Mouse (Mus musculus): ENCODE measurements around the gene Fam78b. TPM values are rescaled to one million over a fixed set of nuclear protein-coding genes. Genes with fewer than 3 reads are reported as not detected.

Gene Fam78b
- polyA plus RNA-seq, 2 experiments = 0.07 TPM; not detected in 1

GRCm38 (mm10) chr1:167126292-167126691 lies 125.1 kb downstream of the Fam78b start:
- no peak overlapping the region for H3K9ac ChIP-seq (replicated peaks)
- no peaks in the 10 kb centered on the region for H3K36me3 ChIP-seq (replicated peaks; ENCODE audit: control insufficient read depth, insufficient read depth, low read depth)
- H3K4me3 ChIP-seq (ENCODE audit: insufficient read depth in 1 of 2, low read depth in 2 of 2, low read length in 2 of 2) = no peak overlapping the region
- DNase-seq (ENCODE audit: low read depth in 3 of 3, low spot score in 3 of 3) = no peak
- no peak overlapping the region for H3K4me2 ChIP-seq (ENCODE audit: low read depth)
- TF ChIP-seq CTCF (IDR thresholded peaks at IDR 0.05; ENCODE audit: low read depth) (no peak), EP300 (IDR thresholded peaks at IDR 0.05; ENCODE audit: low read depth) (no peak)
- no peaks in the 10 kb centered on the region for H3K4me1 ChIP-seq (replicated peaks; ENCODE audit: control insufficient read depth in 2 of 2, insufficient read depth in 2 of 2, low read length in 1 of 2)
- no peak overlapping the region for H3K27ac ChIP-seq
- WGBS (ENCODE audit: insufficient replicate concordance) = 44% methylated on average over 4 of the region's 4 CpGs
- no peaks in the 10 kb centered on the region for H3K27me3 ChIP-seq (ENCODE audit: control insufficient read depth, insufficient read depth, low read length)
- no peak for ATAC-seq (ENCODE audit: insufficient read depth)
- H3K9me3 ChIP-seq (ENCODE audit: control insufficient read depth, low read length) = no peaks in the 10 kb centered on the region

- no peaks in the 10 kb centered on the region for H3K36me3 ChIP-seq (replicated peaks; ENCODE audit: control insufficient read depth, insufficient read depth, low read depth)
- H3K9me3 ChIP-seq (ENCODE audit: control insufficient read depth, low read length) = no peaks in the 10 kb centered on the region
- H3K4me1 ChIP-seq (replicated peaks; ENCODE audit: control insufficient read depth in 2 of 2, insufficient read depth in 2 of 2, low read length in 1 of 2) = no peaks in the 10 kb centered on the region
- no peak overlapping the region for H3K4me3 ChIP-seq (ENCODE audit: insufficient read depth in 1 of 2, low read depth in 2 of 2, low read length in 2 of 2)
- no peak for DNase-seq (ENCODE audit: low read depth in 3 of 3, low spot score in 3 of 3)
- H3K4me2 ChIP-seq (ENCODE audit: low read depth) = no peak overlapping the region
- no peak for TF ChIP-seq EP300 (IDR thresholded peaks at IDR 0.05; ENCODE audit: low read depth)
- no peak for TF ChIP-seq CTCF (IDR thresholded peaks at IDR 0.05; ENCODE audit: low read depth)
- no peak overlapping the region for H3K9ac ChIP-seq (replicated peaks)
- no peaks in the 10 kb centered on the region for H3K27me3 ChIP-seq (ENCODE audit: control insufficient read depth, insufficient read depth, low read length)
- WGBS (ENCODE audit: insufficient replicate concordance) = 63% methylated on average over 5 of the region's 5 CpGs
- no peak overlapping the region for H3K27ac ChIP-seq
- no peak for ATAC-seq (ENCODE audit: insufficient read depth)
Measured at GRCm38 (mm10) chr1:167135748-167136147, 134.5 kb downstream of the Fam78b start.
